Comparison of ENCODE assay signal across 16 mouse cellular contexts in genomic region chr3:99817965-99818364, GRCm38 (mm10).
DNase-seq lines count a peak whose midpoint lies in the region; ATAC-seq lines count a peak whose summit lies in the region.
"Had no signal": no experiment of that assay in that cellular context is flagged by ENCODE, and none has a peak within 500 bp of the region (broad histone marks: within the 10 kb centered on the region; RNA-seq: fewer than 3 reads in every experiment).

No protein-coding gene starts in this region.

- peak overlapping the region; percentile 30; the same call in 1 of the 2 replicates for H3K4me2 ChIP-seq in hindbrain, embryonic 15.5 days
- no peak overlapping the region for H3K4me2 ChIP-seq in neural tube, embryonic 14.5 days (ENCODE audit: low read depth, low read length)
- H3K4me2 ChIP-seq: heart, embryonic 11.5 days; limb, embryonic 13.5 days; lung, embryonic 15.5 days; midbrain, embryonic 12.5 days; stomach, embryonic 15.5 days had no signal

- peaks cover 6% of the 10 kb centered on the region; the same call in 1 of the 2 replicates for H3K4me1 ChIP-seq in hindbrain, embryonic 15.5 days (replicated peaks)
- H3K4me1 ChIP-seq in neural tube, embryonic 14.5 days (ENCODE audit: control insufficient read depth, insufficient read depth, low read length): no peaks in the 10 kb centered on the region
- H3K4me1 ChIP-seq: lung, embryonic 15.5 days; midbrain, embryonic 12.5 days; stomach, embryonic 15.5 days had no signal

- H3K9me3 ChIP-seq in hindbrain, embryonic 15.5 days: no peaks in the 10 kb centered on the region
- H3K9me3 ChIP-seq in neural tube, embryonic 14.5 days (ENCODE audit: control insufficient read depth, low read length): no peaks in the 10 kb centered on the region
- H3K9me3 ChIP-seq: limb, embryonic 13.5 days; lung, embryonic 15.5 days; midbrain, embryonic 12.5 days; stomach, embryonic 15.5 days had no signal

- no peaks in the 10 kb centered on the region for H3K27me3 ChIP-seq in hindbrain, embryonic 15.5 days
- no peaks in the 10 kb centered on the region for H3K27me3 ChIP-seq in neural tube, embryonic 14.5 days (ENCODE audit: control insufficient read depth, insufficient read depth, low read length)
- H3K27me3 ChIP-seq: CH12.LX; limb, embryonic 13.5 days; lung, embryonic 15.5 days; midbrain, embryonic 12.5 days; Patski; stomach, embryonic 15.5 days had no signal

- DNase-seq in kidney, postnatal 10 days: peak; percentile 18
- no peak for DNase-seq in kidney, adult 8-10 months
- peak; percentile 53 to 67 for DNase-seq in gastrocnemius, adult 8-10 months (ENCODE audit: low spot score in 2 of 2)
- no peak for DNase-seq in heart, adult 18-20 months
- DNase-seq: adrenal gland, adult 8-10 months had no signal

- no peak overlapping the region for H3K9ac ChIP-seq in hindbrain, embryonic 15.5 days
- H3K9ac ChIP-seq in neural tube, embryonic 14.5 days (replicated peaks; ENCODE audit: low read depth, low read length): no peak overlapping the region
- H3K9ac ChIP-seq: limb, embryonic 13.5 days; lung, embryonic 15.5 days; midbrain, embryonic 12.5 days; stomach, embryonic 15.5 days had no signal

- 28% methylated on average over 8 of the region's 8 CpGs for WGBS in hindbrain, embryonic 15.5 days
- 56% methylated on average over 8 of the region's 8 CpGs for WGBS in neural tube, embryonic 14.5 days

- no peak overlapping the region for H3K4me3 ChIP-seq in hindbrain, embryonic 15.5 days
- no peak overlapping the region for H3K4me3 ChIP-seq in neural tube, embryonic 14.5 days (ENCODE audit: low read depth, low read length)
- H3K4me3 ChIP-seq: limb, embryonic 13.5 days; lung, embryonic 15.5 days; midbrain, embryonic 12.5 days; stomach, embryonic 15.5 days had no signal

- H3K27ac ChIP-seq in hindbrain, embryonic 15.5 days (replicated peaks): no peak overlapping the region
- H3K27ac ChIP-seq in neural tube, embryonic 14.5 days (ENCODE audit: low read depth, low read length): no peak overlapping the region
- H3K27ac ChIP-seq: limb, embryonic 13.5 days; lung, embryonic 15.5 days; midbrain, embryonic 12.5 days; stomach, embryonic 15.5 days had no signal

- ATAC-seq in hindbrain, embryonic 15.5 days (ENCODE audit: low FRiP score, low read depth): peak; percentile 45; the same call in 1 of the 2 replicates
- peak; percentile 24; the same call in 1 of the 2 replicates for ATAC-seq in neural tube, embryonic 14.5 days (ENCODE audit: low read depth)
- no peak for ATAC-seq in erythroid progenitor cell, adult 5-6 weeks (replicated peaks; ENCODE audit: low FRiP score, poor library complexity, severe bottlenecking)
- ATAC-seq: forebrain, embryonic 16.5 days; Patski had no signal

- no peaks in the 10 kb centered on the region for H3K36me3 ChIP-seq in hindbrain, embryonic 15.5 days
- no peaks in the 10 kb centered on the region for H3K36me3 ChIP-seq in neural tube, embryonic 14.5 days (ENCODE audit: control insufficient read depth, insufficient read depth, low read length)
- H3K36me3 ChIP-seq: limb, embryonic 13.5 days; lung, embryonic 15.5 days; midbrain, embryonic 12.5 days; stomach, embryonic 15.5 days had no signal

Comparison
In these comparisons a context has a peak if more than half of its experiments do, and no peak if none do; other contexts are left out.
1. DNase-seq: peak in kidney, postnatal 10 days (single experiment) and gastrocnemius, adult 8-10 months (2 of 2); none in kidney, adult 8-10 months (0 of 2) and heart, adult 18-20 months (0 of 2).